Mouse (Mus musculus) ES-Bruce4 (cell line): Measurements from ENCODE around the gene Pak3.

ENCODE experiments used
- CTCF ChIP-seq: IDR thresholded peaks from one replicate; pipeline ENCODE4 v1.8.1; 2011; ENCODE audit warnings: low read depth, low read length
- POLR2A ChIP-seq: IDR thresholded peaks from one replicate; pipeline ENCODE4 v1.8.1; 2011; ENCODE audit warnings: low read length; ENCODE audit not compliant: insufficient read depth

DNA sequence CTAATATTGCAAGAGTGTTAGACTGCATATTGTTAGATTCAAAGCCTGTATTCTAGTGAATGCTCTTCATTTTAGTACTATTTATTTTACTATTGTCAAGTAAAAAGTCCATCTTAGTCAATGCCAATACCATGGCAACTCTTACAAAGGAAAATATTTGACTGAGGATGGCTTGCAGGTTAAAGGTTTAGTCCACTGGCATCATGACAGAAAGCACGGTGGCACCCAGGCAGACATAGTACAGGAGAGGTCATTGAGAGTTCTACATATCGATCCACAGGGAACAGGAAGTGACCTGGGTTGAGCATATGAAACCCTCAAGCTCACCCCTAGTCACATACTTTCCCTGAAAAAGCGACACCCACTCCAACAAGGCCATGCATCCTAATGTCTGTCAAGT lies 13.9 kb downstream of the Pak3 start:
- TF ChIP-seq POLR2A (no peak), CTCF (no peak)
